Mouse (Mus musculus) embryonic stem cell, embryonic (primary cell): ENCODE measurements around the gene Thra.

Experiments used
- CTCF ChIA-PET, 4 experiments: fragments of 300-600 bp in 2 of 4; fragments of 350-600 bp in 2 of 4; sonication (Branson Sonifier 250); formaldehyde crosslinking; loops; one replicate each; lab custom pipeline; 2022; ENCODE audit warnings: inconsistent platforms in 2 of 4; lab: Charles Lee
- POLR2A ChIA-PET, 4 experiments: fragments of 300-600 bp in 2 of 4; fragments of 350-600 bp in 2 of 4; sonication (Branson Sonifier 250); formaldehyde crosslinking; loops; one replicate each; lab custom pipeline; 2022; ENCODE audit warnings: antibody characterized with exemption in 4 of 4, inconsistent platforms in 1 of 4; lab: Charles Lee

The Thra gene

DNA sequence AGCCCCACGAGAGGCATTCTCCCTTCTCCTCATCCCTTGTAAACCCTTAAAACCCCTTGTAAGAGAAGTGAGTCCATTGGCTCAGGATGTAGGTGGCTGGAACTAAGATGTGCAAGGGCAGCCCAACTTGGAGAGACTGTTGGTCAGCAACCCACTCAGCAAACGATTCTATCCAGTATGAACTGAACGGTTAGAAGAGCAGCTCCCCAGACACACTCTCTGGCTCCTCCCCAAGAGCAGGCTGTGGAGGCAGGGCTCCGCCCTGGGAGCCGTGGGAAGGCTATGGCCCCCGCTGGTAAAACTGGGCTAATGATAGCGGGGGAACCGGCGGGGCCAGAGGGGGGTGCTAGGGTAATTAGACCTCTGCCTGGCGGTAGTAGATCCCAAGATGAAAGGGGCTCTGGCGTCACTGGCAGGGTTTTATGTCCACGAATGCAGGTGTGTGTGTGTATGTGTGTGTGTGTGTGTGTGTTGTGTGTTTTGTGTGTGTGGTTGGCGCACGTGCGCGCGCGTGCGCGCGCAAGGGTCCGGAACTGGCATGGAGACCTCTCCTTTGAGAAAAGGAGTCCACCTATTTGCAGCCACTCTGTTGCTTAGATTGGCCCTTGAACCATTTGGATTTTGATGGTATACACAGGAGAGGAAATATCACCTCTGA lies at the start of gene Thra:
Gene Thra (plus strand): TSS at position 246 of the 658 bp plus-strand sequence.
- POLR2A ChIA-PET, result interaction anchor here in 3 of 4 experiments (0.5 to 7.3 kb wide), 49 partner anchors 8 to 295 kb away, joined by 3 to 46 read pairs (median 7); partner anchors contain the start of genes Med24 (in 2 of the 3), Nr1d1 (in 2 of the 3), Cdc6 (in 1 of the 3) and Msl1 (in 1 of the 3)
- CTCF ChIA-PET, result interaction anchor here (0.5 to 8.2 kb wide), 34 partner anchors 10 to 1266 kb away, joined by 3 to 76 read pairs (median 6); partner anchors contain the start of genes Nr1d1 (in 1 of the 4) and Rapgefl1 (in 1 of the 4)

- POLR2A ChIA-PET, result interaction anchor here (0.6 to 3.4 kb wide), 34 partner anchors 8 to 270 kb away, joined by 3 to 32 read pairs (median 4); partner anchors contain the start of genes Psmd3 (in 4 of the 4), Csf3 (in 1 of the 4), Nr1d1 (in 1 of the 4) and Rapgefl1 (in 1 of the 4)
Observed at GRCm38 (mm10) chr11:98693201-98693600, 47.2 kb upstream of the Thra start.

GRCm38 (mm10) chr11:98693746-98694145 lies 46.7 kb upstream of the Thra start:
- ChIA-PET POLR2A (interaction anchor here (0.6 to 3.4 kb wide), 31 partner anchors 9 to 1282 kb away, joined by 3 to 32 read pairs (median 4); partner anchors contain the start of genes Psmd3 (in 4 of the 4), Nr1d1 (in 1 of the 4) and Rapgefl1 (in 1 of the 4)), CTCF (interaction anchor here (0.6 to 1.8 kb wide), 13 partner anchors 18 to 351 kb away, joined by 3 to 14 read pairs (median 4); partner anchors contain the start of gene Thra (in 1 of the 4))

More at GRCm38 (mm10) chr11:98693201-98693600, 47.2 kb upstream of the Thra start:
- CTCF ChIA-PET, result interaction anchor here in 3 of 4 experiments (0.6 to 1.8 kb wide), 14 partner anchors 10 to 356 kb away, joined by 3 to 14 read pairs (median 4); partner anchors contain the start of gene Thra (in 1 of the 3)

GRCm38 (mm10) chr11:98694301-98694700 lies 46.1 kb upstream of the Thra start:
- ChIA-PET CTCF (interaction anchor here (0.6 to 1.8 kb wide), 6 partner anchors 17 to 224 kb away, joined by 3 to 14 read pairs (median 4); partner anchors contain the start of gene Thra (in 1 of the 4)), POLR2A (interaction anchor here in 3 of 4 experiments (0.6 to 3.4 kb wide), 15 partner anchors 11 to 1283 kb away, joined by 3 to 32 read pairs (median 4); partner anchors contain the start of gene Psmd3 (in 2 of the 3))

- ChIA-PET CTCF (interaction anchor here in 2 of 4 experiments (0.5 to 1.0 kb wide), 4 partner anchors 12 to 465 kb away, joined by 3 read pairs; no protein-coding TSS in a partner anchor), POLR2A (interaction anchor here in 2 of 4 experiments (0.5 to 2.2 kb wide), 6 partner anchors 9 to 297 kb away, joined by 3 to 6 read pairs (median 4); partner anchors contain the start of gene Psmd3 (in 1 of the 2))
Observed at GRCm38 (mm10) chr11:98695408-98695807, 45.0 kb upstream of the Thra start.

- ChIA-PET POLR2A (interaction anchor here in 1 of 4 experiments (0.7 to 1.8 kb wide), 4 partner anchors 10 to 22 kb away, joined by 3 to 5 read pairs (median 4); partner anchors contain the start of gene Psmd3), CTCF (interaction anchor here in 1 of 4 experiments (5.7 kb wide), 1 partner anchor 91 kb away, joined by 53 read pairs; no protein-coding TSS in a partner anchor)
Observed at GRCm38 (mm10) chr11:98696454-98697216, 43.8 kb upstream of the Thra start.

GRCm38 (mm10) chr11:98697225-98697624 lies 43.2 kb upstream of the Thra start:
- POLR2A ChIA-PET, result interaction anchor here in 3 of 4 experiments (0.6 to 1.8 kb wide), 9 partner anchors 9 to 275 kb away, joined by 3 to 6 read pairs (median 3); partner anchors contain the start of gene Psmd3 (in 1 of the 3)

GRCm38 (mm10) chr11:98698849-98699640 lies 41.4 kb upstream of the Thra start:
- ChIA-PET POLR2A (interaction anchor here in 3 of 4 experiments (0.6 to 1.5 kb wide), 7 partner anchors 9 to 1438 kb away, joined by 3 to 6 read pairs (median 4); partner anchors contain the start of gene Psmd3 (in 1 of the 3)), CTCF (interaction anchor here (0.5 to 5.7 kb wide), 17 partner anchors 10 to 151 kb away, joined by 3 to 53 read pairs (median 4); partner anchors contain the start of gene Thra (in 1 of the 4))

More at GRCm38 (mm10) chr11:98697225-98697624, 43.2 kb upstream of the Thra start:
- CTCF ChIA-PET, result interaction anchor here in 2 of 4 experiments (1.4 to 5.7 kb wide), 4 partner anchors 13 to 90 kb away, joined by 7 to 53 read pairs (median 9); no protein-coding TSS in a partner anchor

GRCm38 (mm10) chr11:98699911-98700310 lies 40.5 kb upstream of the Thra start:
- POLR2A ChIA-PET, result interaction anchor here (0.6 to 3.4 kb wide), 7 partner anchors 15 to 130 kb away, joined by 3 to 10 read pairs (median 4); partner anchors contain the start of gene Psmd3 (in 2 of the 4)
- CTCF ChIA-PET, result interaction anchor here (0.6 to 5.7 kb wide), 11 partner anchors 10 to 368 kb away, joined by 3 to 53 read pairs (median 7); partner anchors contain the start of gene Psmd3 (in 1 of the 4)

GRCm38 (mm10) chr11:98701213-98701670 lies 39.2 kb upstream of the Thra start, which contains the start of gene Csf3:
Csf3 (plus strand) TSS chr11:98701263.
- ChIA-PET CTCF (interaction anchor here (0.8 to 5.7 kb wide), 20 partner anchors 9 to 224 kb away, joined by 3 to 53 read pairs (median 4); no protein-coding TSS in a partner anchor), POLR2A (interaction anchor here (0.7 to 3.4 kb wide), 13 partner anchors 8 to 236 kb away, joined by 3 to 10 read pairs (median 4); partner anchors contain the start of gene Psmd3 (in 4 of the 4))

DNA sequence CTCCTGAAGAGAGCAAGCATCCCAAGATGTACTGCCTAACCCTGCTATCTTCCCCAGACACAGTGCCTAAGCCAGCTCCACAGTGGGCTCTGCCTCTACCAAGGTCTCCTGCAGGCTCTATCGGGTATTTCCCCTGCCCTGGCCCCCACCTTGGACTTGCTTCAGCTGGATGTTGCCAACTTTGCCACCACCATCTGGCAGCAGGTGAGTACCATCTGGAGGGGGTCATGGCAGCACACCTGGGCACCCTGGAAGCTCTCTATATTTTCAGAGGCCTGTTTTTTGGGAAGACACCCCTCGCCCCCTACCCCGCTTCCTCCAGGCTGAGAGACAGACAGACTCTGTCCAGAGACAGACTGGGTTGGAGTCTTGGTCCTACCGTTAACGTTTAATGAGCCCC lies 38.1 kb upstream of the Thra start:
- ChIA-PET POLR2A (interaction anchor here in 3 of 4 experiments (0.7 to 3.4 kb wide), 11 partner anchors 9 to 243 kb away, joined by 3 to 10 read pairs (median 4); partner anchors contain the start of gene Psmd3 (in 2 of the 3)), CTCF (interaction anchor here in 3 of 4 experiments (0.6 to 2.4 kb wide), 5 partner anchors 8 to 273 kb away, joined by 3 to 10 read pairs (median 9); no protein-coding TSS in a partner anchor)

DNA sequence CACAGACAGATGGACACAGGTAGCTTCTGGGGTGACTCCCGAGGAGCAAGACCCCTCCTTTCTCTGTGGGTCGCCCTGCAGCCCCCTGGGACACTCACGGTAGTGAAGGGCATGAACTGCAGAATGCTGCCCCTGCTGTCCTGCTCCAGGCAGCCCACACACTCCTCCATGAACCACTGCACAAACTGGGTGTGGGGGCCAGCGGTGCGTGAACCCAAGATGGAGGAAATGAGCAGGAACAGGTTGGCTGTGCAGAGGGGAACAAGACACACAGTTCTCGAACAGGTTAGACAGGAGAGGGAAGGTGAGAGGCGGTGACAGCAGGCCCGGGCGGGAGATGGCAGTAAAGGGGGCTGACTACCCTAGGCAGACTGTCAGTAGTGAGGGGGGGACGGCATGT lies 35.4 kb upstream of the Thra start:
- POLR2A ChIA-PET, result interaction anchor here in 2 of 4 experiments (1.6 to 4.3 kb wide), 3 partner anchors 11 to 13 kb away, joined by 3 to 12 read pairs (median 7); no protein-coding TSS in a partner anchor
- CTCF ChIA-PET, result interaction anchor here in 2 of 4 experiments (1.2 to 7.6 kb wide), 3 partner anchors 13 to 17 kb away, joined by 4 to 60 read pairs (median 5); no protein-coding TSS in a partner anchor

DNA sequence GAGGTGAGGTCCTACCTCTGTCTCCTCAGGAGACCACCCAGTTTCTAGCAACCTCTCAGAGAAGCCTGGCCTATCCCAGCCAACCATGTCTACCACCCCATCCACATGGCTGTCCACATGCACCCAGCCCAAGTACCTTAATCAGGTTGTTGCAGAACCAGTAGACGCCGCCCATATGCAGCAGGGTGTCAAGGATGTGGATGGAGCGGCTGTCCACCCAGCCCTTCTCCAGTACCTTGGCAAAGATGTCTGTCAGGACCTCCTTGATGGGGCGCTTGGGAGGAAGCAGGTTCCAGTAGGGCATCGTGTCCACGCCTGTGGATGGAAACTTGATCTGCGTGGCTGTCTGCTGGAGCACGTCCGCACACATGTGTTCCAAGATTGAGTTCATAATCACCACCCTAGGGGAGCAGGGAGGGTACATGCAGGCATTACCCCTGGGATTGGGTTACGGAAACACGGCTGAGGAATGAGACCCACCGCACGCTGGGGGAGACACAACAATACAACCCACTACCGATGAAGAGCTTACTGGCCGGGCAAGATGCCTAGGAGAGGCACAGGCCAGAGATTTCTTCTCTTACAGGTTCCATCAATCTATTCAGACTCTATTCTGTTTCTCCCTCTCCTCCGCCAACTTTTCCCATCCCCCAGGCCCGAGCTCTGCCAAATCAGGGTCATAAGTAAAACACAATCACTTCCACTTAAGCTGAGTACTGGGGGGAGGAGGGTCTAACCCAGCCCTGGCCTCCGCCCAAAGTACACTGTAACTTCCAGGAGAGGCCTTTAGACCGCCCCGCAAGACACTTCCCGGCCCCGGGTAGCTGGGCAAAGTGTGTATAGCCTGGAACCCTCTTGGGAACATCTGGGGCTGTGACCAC lies 32.8 kb upstream of the Thra start:
- ChIA-PET CTCF (interaction anchor here in 3 of 4 experiments (0.5 to 7.6 kb wide), 14 partner anchors 7 to 949 kb away, joined by 3 to 60 read pairs (median 4); partner anchors contain the start of genes Psmd3 (in 1 of the 3) and Stac2 (in 1 of the 3)), POLR2A (interaction anchor here (0.5 to 4.3 kb wide), 17 partner anchors 9 to 227 kb away, joined by 3 to 15 read pairs (median 3); partner anchors contain the start of gene Psmd3 (in 2 of the 4))

DNA sequence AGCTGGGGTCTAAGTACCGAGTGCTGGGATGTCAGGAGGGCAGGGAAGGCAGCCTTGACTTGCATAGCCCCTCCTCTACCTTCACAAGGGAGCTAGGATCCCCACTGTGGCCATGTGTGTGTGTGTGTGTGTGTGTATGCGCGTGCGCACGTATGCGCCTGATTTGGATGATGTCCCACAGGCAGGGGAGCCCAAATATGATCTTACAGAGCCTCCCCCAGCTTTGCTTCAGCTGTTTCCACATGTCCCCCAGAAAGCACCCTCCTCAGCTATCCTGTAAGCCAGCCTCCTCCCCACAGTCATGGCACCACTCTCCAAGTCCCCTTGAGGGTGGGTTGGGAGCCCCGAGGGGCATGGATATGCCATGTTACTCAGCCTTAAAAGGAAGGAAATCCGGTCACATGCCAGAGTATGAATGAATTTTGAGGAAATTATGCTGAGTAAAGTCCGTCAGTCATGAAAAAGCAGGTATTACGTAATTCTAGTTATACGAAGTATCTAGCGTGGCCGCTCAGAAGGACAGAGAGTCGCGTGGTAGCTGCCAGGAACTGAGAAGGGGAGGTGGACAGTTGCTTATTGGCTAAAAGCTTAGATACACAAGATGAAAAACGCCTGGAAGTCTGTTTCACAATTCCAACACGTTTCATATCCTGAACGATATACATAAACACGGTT lies 32.0 kb upstream of the Thra start:
- POLR2A ChIA-PET, result interaction anchor here in 3 of 4 experiments (0.8 to 4.3 kb wide), 19 partner anchors 10 to 519 kb away, joined by 3 to 15 read pairs (median 3); partner anchors contain the start of gene Psmd3 (in 2 of the 3)
- CTCF ChIA-PET, result interaction anchor here (0.5 to 7.6 kb wide), 15 partner anchors 9 to 949 kb away, joined by 3 to 60 read pairs (median 4); partner anchors contain the start of gene Psmd3 (in 1 of the 4)
